Mouse (Mus musculus) neural tube, embryonic 11.5 days (tissue): ENCODE measurements around the gene Angptl8. TPM values are rescaled to one million over a fixed set of nuclear protein-coding genes. Genes with fewer than 3 reads are reported as not detected.

Experiments used
- ATAC-seq: fragments of 200-750 bp; cut with Nextera tagmentation; 2 replicates; pipeline ENCODE4 v1.8.0; 2017; ENCODE audit warnings: moderate number of reproducible peaks, mild to moderate bottlenecking, moderate TSS enrichment, moderate library complexity; ENCODE audit not compliant: insufficient read depth, low FRiP score, low TSS enrichment
- DNase-seq: peaks from one replicate; pipeline ENCODE4 v3.0.0-alpha.2; 2015; ENCODE audit warnings: low spot score
- H3K27ac ChIP-seq: fragments of 300-500 bp; sonication (generic); 2 replicates; pipeline ENCODE4 v1.5.1; 2014; ENCODE audit warnings: low read depth, mild to moderate bottlenecking, low read length
- H3K27me3 ChIP-seq: fragments of 300-500 bp; sonication (generic); 2 replicates; pipeline ENCODE4 v1.6.1; 2014; ENCODE audit warnings: mild to moderate bottlenecking, low read length, mixed read lengths; ENCODE audit not compliant: control insufficient read depth, insufficient read depth
- H3K36me3 ChIP-seq: fragments of 300-500 bp; sonication (generic); 2 replicates; pipeline ENCODE4 v1.6.1; 2014; ENCODE audit warnings: mild to moderate bottlenecking, low read length, moderate library complexity, mixed read lengths; ENCODE audit not compliant: control insufficient read depth, insufficient read depth
- H3K4me1 ChIP-seq: fragments of 300-500 bp; sonication (generic); 2 replicates; pipeline ENCODE4 v1.6.1; 2014; ENCODE audit warnings: low read length, mixed read lengths; ENCODE audit not compliant: control insufficient read depth, insufficient read depth
- H3K4me2 ChIP-seq: fragments of 300-500 bp; sonication (generic); 2 replicates; pipeline ENCODE4 v1.6.1; 2014; ENCODE audit warnings: low read depth, mild to moderate bottlenecking, moderate library complexity
- H3K4me3 ChIP-seq: fragments of 300-500 bp; sonication (generic); 2 replicates; pipeline ENCODE4 v1.5.1; 2014; ENCODE audit warnings: low read depth, low read length
- H3K9ac ChIP-seq: fragments of 300-500 bp; sonication (generic); 2 replicates; pipeline ENCODE4 v1.6.1; 2014; ENCODE audit warnings: mild to moderate bottlenecking, low read length
- H3K9me3 ChIP-seq: fragments of 300-500 bp; sonication (generic); 2 replicates; pipeline ENCODE4 v1.6.1; 2016; ENCODE audit warnings: low read length; ENCODE audit not compliant: control insufficient read depth
- WGBS: fragments of 180-500 bp; shearing (Covaris S2); extraction: QIAGEN DNeasy Blood & Tissue Kit; methylation state at CpG from one replicate; pipeline ENCODE4 v1.1.7; 2014; 5-methylcytosine and 5-hydroxymethylcytosine counted together
- polyA plus RNA-seq: library from polyadenylated mRNA; unstranded; fragments of >200 nt; fragmentation: Nextera tagmentation; extraction: Ambion mirVana; gene quantifications from 2 replicates; pipeline ENCODE4 v1.2.1, GENCODE M21; 2014

Angptl8 gene
- polyA plus RNA-seq, 1 experiment from 2014 or later: not detected

- no peak overlapping the region for H3K27ac ChIP-seq
- H3K27me3 ChIP-seq: no peaks in the 10 kb centered on the region
- no peaks in the 10 kb centered on the region; the same call in 1 of the 2 replicates for H3K36me3 ChIP-seq
- no peaks in the 10 kb centered on the region; the same call in 1 of the 2 replicates for H3K4me1 ChIP-seq
- H3K9me3 ChIP-seq: no peaks in the 10 kb centered on the region
- ATAC-seq (peak; percentile 81), DNase-seq (peak; percentile 83)
- no peak overlapping the region for H3K4me2 ChIP-seq
- no peak overlapping the region for H3K4me3 ChIP-seq
- no peak overlapping the region for H3K9ac ChIP-seq
- 48% methylated on average over 13 of the region's 13 CpGs for WGBS
Measured at GRCm38 (mm10) chr9:21803986-21804644, 31.2 kb upstream of the Angptl8 start.

GRCm38 (mm10) chr9:21806363-21806762 lies 28.9 kb upstream of the Angptl8 start:
- Histone ChIP-seq H3K4me3 (no peak overlapping the region), H3K9me3 (no peaks in the 10 kb centered on the region), H3K9ac (no peak overlapping the region), H3K4me2 (no peak overlapping the region), H3K4me1 (no peaks in the 10 kb centered on the region; the same call in 1 of the 2 replicates), H3K27ac (no peak overlapping the region), H3K36me3 (no peaks in the 10 kb centered on the region; the same call in 1 of the 2 replicates), H3K27me3 (no peaks in the 10 kb centered on the region)
- DNase-seq: no peak
- ATAC-seq: no peak
- 82% methylated on average over 3 of the region's 3 CpGs for WGBS

GRCm38 (mm10) chr9:21806976-21807375 lies 28.3 kb upstream of the Angptl8 start:
- H3K4me3 ChIP-seq: no peak overlapping the region
- ATAC-seq: no peak
- no peak overlapping the region for H3K9ac ChIP-seq
- no peaks in the 10 kb centered on the region; the same call in 1 of the 2 replicates for H3K36me3 ChIP-seq
- H3K27me3 ChIP-seq: no peaks in the 10 kb centered on the region
- WGBS: 85% methylated on average over 11 of the region's 11 CpGs
- H3K9me3 ChIP-seq: no peaks in the 10 kb centered on the region
- DNase-seq: no peak
- H3K4me2 ChIP-seq: no peak overlapping the region
- H3K27ac ChIP-seq: no peak overlapping the region
- H3K4me1 ChIP-seq: no peaks in the 10 kb centered on the region; the same call in 1 of the 2 replicates

GRCm38 (mm10) chr9:21808561-21808960 lies 26.7 kb upstream of the Angptl8 start:
- no peak for ATAC-seq
- Histone ChIP-seq H3K9me3 (no peaks in the 10 kb centered on the region), H3K36me3 (no peaks in the 10 kb centered on the region; the same call in 1 of the 2 replicates), H3K27ac (no peak overlapping the region), H3K4me2 (no peak overlapping the region), H3K27me3 (no peaks in the 10 kb centered on the region), H3K4me3 (no peak overlapping the region), H3K4me1 (no peaks in the 10 kb centered on the region; the same call in 1 of the 2 replicates), H3K9ac (no peak overlapping the region)
- no peak for DNase-seq
- 75% methylated on average over 3 of the region's 3 CpGs for WGBS

DNA sequence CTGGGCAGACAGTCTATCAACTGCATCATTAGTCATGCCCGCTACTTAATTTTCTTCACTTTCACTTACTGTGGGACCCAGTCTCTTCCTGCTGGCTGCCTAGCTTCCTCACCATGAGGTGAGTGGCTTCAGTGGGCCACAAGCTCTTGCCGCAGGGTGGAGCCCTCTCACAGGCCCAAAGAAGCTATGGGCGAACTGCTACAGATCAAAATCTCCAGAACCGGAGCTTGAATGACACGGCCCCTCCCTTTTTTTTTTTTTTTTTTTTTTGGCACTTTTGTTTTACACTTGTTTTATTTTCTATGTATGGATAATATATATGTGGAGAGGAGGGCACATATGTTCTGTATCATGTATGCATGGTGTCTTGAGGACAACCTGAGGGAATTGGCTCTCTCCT lies 24.1 kb upstream of the Angptl8 start:
- no peak overlapping the region for H3K4me2 ChIP-seq
- H3K36me3 ChIP-seq: no peaks in the 10 kb centered on the region; the same call in 1 of the 2 replicates
- H3K27me3 ChIP-seq: no peaks in the 10 kb centered on the region
- ATAC-seq (no peak), DNase-seq (no peak)
- H3K9ac ChIP-seq: no peak overlapping the region
- H3K4me1 ChIP-seq: no peaks in the 10 kb centered on the region
- 96% methylated on average over 5 of the region's 5 CpGs for WGBS
- no peaks in the 10 kb centered on the region for H3K9me3 ChIP-seq
- H3K4me3 ChIP-seq: no peak overlapping the region
- H3K27ac ChIP-seq: no peak overlapping the region

GRCm38 (mm10) chr9:21816716-21817305 lies 18.5 kb upstream of the Angptl8 start:
- 72% methylated on average over 9 of the region's 9 CpGs for WGBS
- Histone ChIP-seq H3K27me3 (no peaks in the 10 kb centered on the region), H3K9me3 (no peaks in the 10 kb centered on the region), H3K4me3 (no peak overlapping the region), H3K4me1 (no peaks in the 10 kb centered on the region), H3K36me3 (peaks cover 4% of the 10 kb centered on the region; the same call in 1 of the 2 replicates), H3K27ac (no peak overlapping the region), H3K9ac (no peak overlapping the region), H3K4me2 (no peak overlapping the region)
- ATAC-seq (no peak), DNase-seq (no peak)

DNA sequence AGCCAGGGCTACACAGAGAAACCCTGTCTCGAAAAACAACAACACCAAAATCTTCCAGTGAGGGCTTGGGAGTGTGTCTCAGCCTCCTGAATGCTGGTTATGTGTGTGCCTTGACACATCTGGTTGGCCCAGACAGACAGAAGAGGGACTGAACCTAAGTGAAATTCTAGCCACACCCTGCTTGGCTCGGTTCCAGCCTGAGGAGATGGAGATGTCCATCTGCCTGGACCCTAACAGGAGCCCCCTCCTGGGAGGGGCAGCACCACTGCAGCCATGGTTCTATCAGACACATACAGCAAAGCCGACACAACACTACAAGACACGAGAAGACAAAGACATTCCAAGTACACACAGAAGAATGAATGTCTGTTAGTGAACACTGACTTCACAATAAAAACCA lies 17.2 kb upstream of the Angptl8 start:
- ATAC-seq (no peak), DNase-seq (no peak)
- H3K4me1 ChIP-seq: no peaks in the 10 kb centered on the region
- H3K27me3 ChIP-seq: no peaks in the 10 kb centered on the region
- no peak overlapping the region for H3K4me2 ChIP-seq
- H3K27ac ChIP-seq: no peak overlapping the region
- H3K36me3 ChIP-seq: peaks cover 4% of the 10 kb centered on the region; the same call in 1 of the 2 replicates
- no peaks in the 10 kb centered on the region for H3K9me3 ChIP-seq
- 87% methylated on average over 4 of the region's 4 CpGs for WGBS
- no peak overlapping the region for H3K4me3 ChIP-seq
- H3K9ac ChIP-seq: no peak overlapping the region

GRCm38 (mm10) chr9:21818561-21818960 lies 16.7 kb upstream of the Angptl8 start:
- Histone ChIP-seq H3K4me3 (no peak overlapping the region), H3K9ac (no peak overlapping the region), H3K9me3 (no peaks in the 10 kb centered on the region), H3K27me3 (no peaks in the 10 kb centered on the region), H3K27ac (no peak overlapping the region), H3K4me2 (no peak overlapping the region), H3K4me1 (no peaks in the 10 kb centered on the region), H3K36me3 (peaks cover 4% of the 10 kb centered on the region; the same call in 1 of the 2 replicates)
- ATAC-seq (no peak), DNase-seq (no peak)
- WGBS: 94% methylated on average over 6 of the region's 6 CpGs
